Mouse (Mus musculus): ENCODE measurements at regions not wholly inside any gene's neighbourhood (a gene's known extent, or its start where the extent isn't known, plus 50 kb on each side); places are given as distances from the start of the nearest gene placed in this dataset.

GRCm38 (mm10) chr8:90441058-90441851 lies 93.1 kb upstream of the Tox3 start:
- TF ChIP-seq CTCF (IDR thresholded peaks at IDR 0.05; ENCODE audit: low read depth), result no peak
- no peak for TF ChIP-seq EP300 (IDR thresholded peaks at IDR 0.05; ENCODE audit: low read depth)

All from liver, embryonic 14.5 days (tissue).